Mouse (Mus musculus) adrenal gland, adult 8-10 months (tissue): ENCODE measurements at regions not wholly inside any gene's neighbourhood (a gene's known extent, or its start where the extent isn't known, plus 50 kb on each side); places are given as distances from the start of the nearest gene placed in this dataset.

Source experiments
- DNase-seq: peaks from one replicate; pipeline ENCODE4 v3.0.0; 2022
- microRNA-seq, 2 experiments: library from miRNA; unstranded; fragments of <30 nt; microRNA quantifications; one replicate each; pipeline ENCODE4 v1.2.0; 2022

- DNase-seq: no peak
Observed at GRCm38 (mm10) chr4:93444666-93445065, 109.4 kb upstream of the Tusc1 start.

DNA sequence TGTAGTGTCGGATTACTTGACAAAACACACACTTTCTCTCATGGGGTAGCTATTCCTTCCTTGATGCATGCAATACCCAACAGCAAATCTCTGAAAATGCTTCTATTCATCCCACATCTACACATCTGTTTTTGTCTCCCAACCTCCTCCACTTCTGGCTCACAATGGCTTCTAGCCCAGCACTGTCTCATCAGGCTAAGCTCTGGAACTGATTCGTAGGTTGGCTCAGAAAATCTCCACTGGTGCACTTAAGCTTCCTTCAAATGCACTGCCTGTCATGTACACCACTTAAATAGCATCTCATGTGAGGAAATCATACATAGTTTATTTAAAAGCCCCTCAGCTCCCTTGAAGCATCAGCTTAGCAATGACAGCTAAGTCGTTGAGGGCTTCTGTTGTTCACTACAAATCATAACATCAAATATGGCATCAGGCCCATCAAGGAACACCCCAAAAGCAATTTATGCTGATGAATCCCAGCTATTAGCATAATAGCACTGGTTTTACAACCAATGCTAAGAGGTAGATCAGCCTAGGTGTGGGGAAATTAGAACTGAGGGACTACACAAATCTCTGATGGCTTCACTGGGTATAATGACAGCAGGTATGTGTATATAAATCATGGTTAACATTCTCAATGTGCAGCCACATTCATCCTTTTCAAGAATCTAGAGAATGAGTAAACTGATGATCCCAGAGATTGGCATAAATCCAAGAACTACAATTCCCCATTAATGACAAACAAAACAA, 103.5 kb upstream of the Tusc1 start:
- no peak for DNase-seq

- DNase-seq: no peak
Observed at GRCm38 (mm10) chr4:93437386-93438130, 102.2 kb upstream of the Tusc1 start.

DNA sequence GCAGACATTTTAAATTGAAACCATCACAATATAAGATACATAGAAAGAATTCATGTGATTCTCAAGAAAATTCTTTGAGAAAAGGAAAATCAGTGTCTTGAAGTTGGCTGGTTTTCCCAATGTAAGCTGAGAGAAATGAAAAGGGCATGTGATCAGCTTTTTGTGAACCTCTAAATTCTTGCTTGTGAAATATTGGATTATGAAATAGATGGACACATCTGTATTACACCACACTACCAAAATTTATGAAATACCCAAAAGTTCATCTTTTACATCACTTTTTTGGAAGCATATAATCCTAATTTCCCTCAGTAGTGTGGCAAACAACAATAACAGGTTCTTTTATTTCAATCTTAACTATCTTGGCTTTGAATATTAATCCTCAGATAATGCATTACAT, 77.4 kb upstream of the Tusc1 start:
- no peak for DNase-seq

- DNase-seq: no peak
Observed at GRCm38 (mm10) chr4:93406876-93407275, 71.6 kb upstream of the Tusc1 start.

GRCm38 (mm10) chr4:93400579-93400978, 65.3 kb upstream of the Tusc1 start:
- DNase-seq: no peak

Small RNA genes lying in the stretch of these regions (microRNA-seq; reads per million reads assigned to microRNA genes)
- 0 reads per million in 2 experiments for gene Gm22619
